Mouse (Mus musculus): ENCODE measurements around the gene Picalm. TPM values are rescaled to one million over a fixed set of nuclear protein-coding genes. Genes with fewer than 3 reads are reported as not detected.
"Not testable (repeated sequence)": the region's sequence is repeated elsewhere in the genome, so short reads cannot be mapped to it uniquely, and the experiment has no call there.

The Picalm gene
- polyA plus RNA-seq, 1 experiment from 2014 or later: 27.0 TPM

DNA sequence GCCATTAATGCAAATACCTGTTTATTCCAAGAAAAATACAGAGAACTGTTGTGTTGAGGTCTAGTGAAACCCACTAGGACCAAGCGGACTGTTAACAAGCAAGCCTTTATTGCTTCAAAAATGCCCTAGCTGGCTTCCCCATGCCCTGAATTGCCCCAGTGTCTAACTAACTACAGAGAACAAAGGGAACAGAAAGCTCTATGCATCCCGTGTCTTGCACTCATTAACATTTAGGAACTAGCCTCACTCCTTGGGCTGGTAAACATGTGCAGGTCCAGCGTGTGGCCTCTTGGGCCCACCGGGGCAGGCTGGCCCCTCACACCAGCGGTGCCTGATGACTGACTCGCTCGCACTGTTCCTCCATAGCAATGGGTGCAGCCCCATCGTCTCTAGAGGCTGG lies 86.5 kb downstream of the Picalm start:
- Histone ChIP-seq H3K4me2 (ENCODE audit: low read depth, low read length) (no peak overlapping the region), H3K4me1 (ENCODE audit: control insufficient read depth, insufficient read depth, low read length) (no peaks in the 10 kb centered on the region), H3K9ac (ENCODE audit: low read depth, low read length) (no peak overlapping the region), H3K27me3 (replicated peaks; ENCODE audit: control insufficient read depth, insufficient read depth, low read length) (no peaks in the 10 kb centered on the region), H3K27ac (ENCODE audit: low read length) (no peak overlapping the region), H3K9me3 (ENCODE audit: control insufficient read depth, low read length) (no peaks in the 10 kb centered on the region), H3K36me3 (ENCODE audit: control insufficient read depth, insufficient read depth, low read length) (no peaks in the 10 kb centered on the region), H3K4me3 (ENCODE audit: low read length) (no peak overlapping the region)
- ATAC-seq: no peak
- 65% methylated on average over 8 of the region's 8 CpGs for WGBS

- Histone ChIP-seq H3K4me3 (ENCODE audit: low read length) (no peak overlapping the region), H3K9me3 (ENCODE audit: control insufficient read depth, low read length) (no peaks in the 10 kb centered on the region), H3K36me3 (ENCODE audit: control insufficient read depth, insufficient read depth, low read length) (no peaks in the 10 kb centered on the region), H3K27ac (ENCODE audit: low read length) (no peak overlapping the region), H3K9ac (ENCODE audit: low read depth, low read length) (no peak overlapping the region), H3K27me3 (replicated peaks; ENCODE audit: control insufficient read depth, insufficient read depth, low read length) (no peaks in the 10 kb centered on the region), H3K4me1 (ENCODE audit: control insufficient read depth, insufficient read depth, low read length) (no peaks in the 10 kb centered on the region), H3K4me2 (ENCODE audit: low read depth, low read length) (no peak overlapping the region)
- 68% methylated on average over 5 of the region's 5 CpGs for WGBS
- ATAC-seq: no peak
Measured at GRCm38 (mm10) chr7:90218122-90218521, 88.1 kb downstream of the Picalm start.

GRCm38 (mm10) chr7:90221487-90221886 lies 91.5 kb downstream of the Picalm start:
- no peaks in the 10 kb centered on the region for H3K27me3 ChIP-seq (replicated peaks; ENCODE audit: control insufficient read depth, insufficient read depth, low read length)
- H3K9me3 ChIP-seq (ENCODE audit: control insufficient read depth, low read length): no peaks in the 10 kb centered on the region
- H3K4me2 ChIP-seq (ENCODE audit: low read depth, low read length): no peak overlapping the region
- H3K4me1 ChIP-seq (ENCODE audit: control insufficient read depth, insufficient read depth, low read length): no peaks in the 10 kb centered on the region
- H3K9ac ChIP-seq (ENCODE audit: low read depth, low read length): no peak overlapping the region
- H3K36me3 ChIP-seq (ENCODE audit: control insufficient read depth, insufficient read depth, low read length): no peaks in the 10 kb centered on the region
- no peak overlapping the region for H3K4me3 ChIP-seq (ENCODE audit: low read length)
- no peak overlapping the region for H3K27ac ChIP-seq (ENCODE audit: low read length)
- no peak for ATAC-seq
- 80% methylated on average over 2 of the region's 2 CpGs for WGBS

GRCm38 (mm10) chr7:90228075-90228474 lies 98.1 kb downstream of the Picalm start:
- WGBS: 84% methylated on average over 4 of the region's 4 CpGs
- H3K36me3 ChIP-seq (ENCODE audit: control insufficient read depth, insufficient read depth, low read length): no peaks in the 10 kb centered on the region
- H3K9me3 ChIP-seq (ENCODE audit: control insufficient read depth, low read length): no peaks in the 10 kb centered on the region
- no peaks in the 10 kb centered on the region for H3K27me3 ChIP-seq (replicated peaks; ENCODE audit: control insufficient read depth, insufficient read depth, low read length)
- H3K4me1 ChIP-seq (ENCODE audit: control insufficient read depth, insufficient read depth, low read length): no peaks in the 10 kb centered on the region
- no peak overlapping the region for H3K27ac ChIP-seq (ENCODE audit: low read length)
- H3K9ac ChIP-seq (ENCODE audit: low read depth, low read length): no peak overlapping the region
- H3K4me2 ChIP-seq (ENCODE audit: low read depth, low read length): no peak overlapping the region
- H3K4me3 ChIP-seq (ENCODE audit: low read length): no peak overlapping the region
- no peak for ATAC-seq

GRCm38 (mm10) chr7:90228884-90229283 lies 98.9 kb downstream of the Picalm start:
- not testable (repeated sequence) for H3K27ac ChIP-seq (ENCODE audit: low read length); H3K9ac ChIP-seq (ENCODE audit: low read depth, low read length); ATAC-seq; H3K27me3 ChIP-seq (replicated peaks; ENCODE audit: control insufficient read depth, insufficient read depth, low read length); H3K9me3 ChIP-seq (ENCODE audit: control insufficient read depth, low read length); H3K4me1 ChIP-seq (ENCODE audit: control insufficient read depth, insufficient read depth, low read length); H3K36me3 ChIP-seq (ENCODE audit: control insufficient read depth, insufficient read depth, low read length); H3K4me2 ChIP-seq (ENCODE audit: low read depth, low read length); H3K4me3 ChIP-seq (ENCODE audit: low read length)

GRCm38 (mm10) chr7:90231431-90231830 lies 101.4 kb downstream of the Picalm start:
- Histone ChIP-seq H3K27ac (ENCODE audit: low read length) (no peak overlapping the region), H3K36me3 (ENCODE audit: control insufficient read depth, insufficient read depth, low read length) (no peaks in the 10 kb centered on the region), H3K4me2 (ENCODE audit: low read depth, low read length) (no peak overlapping the region), H3K9me3 (ENCODE audit: control insufficient read depth, low read length) (no peaks in the 10 kb centered on the region), H3K4me3 (ENCODE audit: low read length) (no peak overlapping the region), H3K27me3 (replicated peaks; ENCODE audit: control insufficient read depth, insufficient read depth, low read length) (no peaks in the 10 kb centered on the region), H3K9ac (ENCODE audit: low read depth, low read length) (no peak overlapping the region), H3K4me1 (ENCODE audit: control insufficient read depth, insufficient read depth, low read length) (no peaks in the 10 kb centered on the region)
- no peak for ATAC-seq
- 72% methylated on average over 9 of the region's 9 CpGs for WGBS

DNA sequence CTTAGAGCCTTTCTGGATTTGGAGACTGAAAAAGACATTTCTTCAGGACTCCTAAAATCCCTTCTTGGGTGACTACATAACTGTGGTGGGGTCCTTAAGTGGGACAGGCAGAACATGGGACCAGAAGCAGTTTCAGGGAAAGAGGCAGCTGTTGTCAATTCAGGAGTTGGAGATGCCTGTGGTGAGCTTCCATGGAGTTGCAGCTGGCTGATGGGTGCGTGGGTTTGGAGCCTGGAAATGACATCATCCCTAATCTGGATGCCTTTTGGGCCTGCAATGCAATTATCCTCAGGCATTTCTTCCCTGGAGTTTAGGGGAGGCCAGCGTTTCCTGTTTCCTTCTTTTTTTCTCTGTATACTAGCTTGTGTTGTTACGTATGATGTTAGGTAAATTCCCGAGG lies 103.9 kb downstream of the Picalm start:
- Histone ChIP-seq H3K4me1 (ENCODE audit: control insufficient read depth, insufficient read depth, low read length) (no peaks in the 10 kb centered on the region), H3K36me3 (ENCODE audit: control insufficient read depth, insufficient read depth, low read length) (no peaks in the 10 kb centered on the region), H3K9me3 (ENCODE audit: control insufficient read depth, low read length) (no peaks in the 10 kb centered on the region), H3K4me2 (ENCODE audit: low read depth, low read length) (no peak overlapping the region), H3K9ac (ENCODE audit: low read depth, low read length) (no peak overlapping the region), H3K27ac (ENCODE audit: low read length) (no peak overlapping the region), H3K4me3 (ENCODE audit: low read length) (no peak overlapping the region), H3K27me3 (replicated peaks; ENCODE audit: control insufficient read depth, insufficient read depth, low read length) (no peaks in the 10 kb centered on the region)
- ATAC-seq: no peak
- WGBS: 72% methylated on average over 4 of the region's 4 CpGs

DNA sequence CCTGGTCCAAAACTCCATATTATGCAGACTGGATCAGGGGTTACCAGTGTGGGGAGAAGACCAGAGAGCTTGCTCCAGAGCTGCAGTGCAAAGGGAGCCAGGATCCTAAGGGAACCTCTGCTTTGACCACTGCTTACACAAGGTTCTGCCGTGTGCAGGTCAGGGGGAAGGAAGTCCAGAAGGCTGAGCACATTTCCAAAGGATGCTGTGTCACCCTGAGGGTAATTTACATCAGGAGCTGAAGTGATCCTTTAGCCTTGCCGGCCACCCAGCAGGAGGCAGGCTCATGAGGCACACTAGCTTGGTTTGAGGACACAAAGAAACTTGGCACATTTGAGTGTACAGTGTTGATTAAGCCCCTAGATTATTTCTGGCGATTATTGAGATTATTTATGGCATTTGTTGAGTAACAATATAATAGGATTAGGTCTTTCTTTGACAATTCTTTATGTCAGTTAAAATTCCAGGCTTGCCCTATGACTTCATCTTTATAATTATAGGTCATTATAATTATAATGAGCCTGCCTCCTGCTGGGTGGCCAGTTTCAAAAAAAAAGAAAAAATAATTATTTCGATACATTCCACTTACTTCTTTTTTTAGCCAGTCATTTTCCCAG lies 106.4 kb downstream of the Picalm start:
- Histone ChIP-seq H3K4me1 (ENCODE audit: control insufficient read depth, insufficient read depth, low read length) (no peaks in the 10 kb centered on the region), H3K9me3 (ENCODE audit: control insufficient read depth, low read length) (no peaks in the 10 kb centered on the region), H3K9ac (ENCODE audit: low read depth, low read length) (no peak overlapping the region), H3K36me3 (ENCODE audit: control insufficient read depth, insufficient read depth, low read length) (no peaks in the 10 kb centered on the region), H3K27me3 (replicated peaks; ENCODE audit: control insufficient read depth, insufficient read depth, low read length) (no peaks in the 10 kb centered on the region), H3K4me2 (ENCODE audit: low read depth, low read length) (no peak overlapping the region), H3K4me3 (ENCODE audit: low read length) (no peak overlapping the region), H3K27ac (ENCODE audit: low read length) (no peak overlapping the region)
- WGBS: 52% methylated on average over 4 of the region's 4 CpGs
- ATAC-seq: no peak

- H3K36me3 ChIP-seq (ENCODE audit: control insufficient read depth, insufficient read depth, low read length): no peaks in the 10 kb centered on the region
- H3K9me3 ChIP-seq (ENCODE audit: control insufficient read depth, low read length): no peaks in the 10 kb centered on the region
- no peak overlapping the region for H3K4me2 ChIP-seq (ENCODE audit: low read depth, low read length)
- no peak overlapping the region for H3K4me3 ChIP-seq (ENCODE audit: low read length)
- no peak for ATAC-seq
- WGBS: 86% methylated on average over 6 of the region's 6 CpGs
- H3K9ac ChIP-seq (ENCODE audit: low read depth, low read length): no peak overlapping the region
- no peak overlapping the region for H3K27ac ChIP-seq (ENCODE audit: low read length)
- H3K27me3 ChIP-seq (replicated peaks; ENCODE audit: control insufficient read depth, insufficient read depth, low read length): no peaks in the 10 kb centered on the region
- no peaks in the 10 kb centered on the region for H3K4me1 ChIP-seq (ENCODE audit: control insufficient read depth, insufficient read depth, low read length)
Measured at GRCm38 (mm10) chr7:90243151-90243550, 113.1 kb downstream of the Picalm start.

- no peaks in the 10 kb centered on the region for H3K4me1 ChIP-seq (ENCODE audit: control insufficient read depth, insufficient read depth, low read length)
- H3K4me2 ChIP-seq (ENCODE audit: low read depth, low read length): no peak overlapping the region
- no peak overlapping the region for H3K9ac ChIP-seq (ENCODE audit: low read depth, low read length)
- H3K27ac ChIP-seq (ENCODE audit: low read length): no peak overlapping the region
- H3K9me3 ChIP-seq (ENCODE audit: control insufficient read depth, low read length): no peaks in the 10 kb centered on the region
- no peak for ATAC-seq
- no peaks in the 10 kb centered on the region for H3K36me3 ChIP-seq (ENCODE audit: control insufficient read depth, insufficient read depth, low read length)
- WGBS: 71% methylated on average over 5 of the region's 5 CpGs
- H3K27me3 ChIP-seq (replicated peaks; ENCODE audit: control insufficient read depth, insufficient read depth, low read length): no peaks in the 10 kb centered on the region
- no peak overlapping the region for H3K4me3 ChIP-seq (ENCODE audit: low read length)
Measured at GRCm38 (mm10) chr7:90243643-90244042, 113.6 kb downstream of the Picalm start.
